Mouse (Mus musculus): Measurements from ENCODE around the gene Asb6.

Asb6 gene

GRCm38 (mm10) chr2:30834373-30835022 is 4.4 kb upstream of the Asb6 start, which contains the start of gene Prrx2:
TSS of gene Prrx2 (plus strand) at chr2:30834972.
- no peak for DNase-seq (ENCODE audit: low spot score)

GRCm38 (mm10) chr2:30833644-30834043 is 3.5 kb upstream of the Asb6 start:
- DNase-seq (ENCODE audit: low spot score) = no peak

- peak; percentile 71 for DNase-seq (ENCODE audit: low spot score)
Measured at GRCm38 (mm10) chr2:30829315-30829714, 818 bp downstream of the Asb6 start.

GRCm38 (mm10) chr2:30827749-30828475 is 2.2 kb downstream of the Asb6 start:
- DNase-seq (ENCODE audit: low spot score) = peak; percentile 94

GRCm38 (mm10) chr2:30826825-30827748 is 3.0 kb downstream of the Asb6 start:
- DNase-seq (ENCODE audit: low spot score) = peak; percentile 87

GRCm38 (mm10) chr2:30823385-30824153 is 6.6 kb downstream of the Asb6 start:
- DNase-seq (ENCODE audit: low spot score) = no peak

- DNase-seq (ENCODE audit: low spot score) = no peak
Measured at GRCm38 (mm10) chr2:30822460-30822859, 7.7 kb downstream of the Asb6 start.

- no peak for DNase-seq (ENCODE audit: low spot score)
Measured at GRCm38 (mm10) chr2:30821073-30821472, 9.1 kb downstream of the Asb6 start.

- no peak for DNase-seq (ENCODE audit: low spot score)
Measured at GRCm38 (mm10) chr2:30819873-30820272, 10.3 kb downstream of the Asb6 start.

- DNase-seq (ENCODE audit: low spot score) = no peak
Measured at GRCm38 (mm10) chr2:30816383-30816782, 13.8 kb downstream of the Asb6 start.

- peak; percentile 46 for DNase-seq (ENCODE audit: low spot score)
Measured at GRCm38 (mm10) chr2:30810573-30810972, 19.6 kb downstream of the Asb6 start.

GRCm38 (mm10) chr2:30809503-30809902 is 20.6 kb downstream of the Asb6 start:
- no peak for DNase-seq (ENCODE audit: low spot score)

GRCm38 (mm10) chr2:30808296-30808655 is 21.9 kb downstream of the Asb6 start:
- DNase-seq (ENCODE audit: low spot score) = peak; percentile 29

GRCm38 (mm10) chr2:30807648-30808295 is 22.4 kb downstream of the Asb6 start, which contains the start of gene Ntmt1:
TSS of gene Ntmt1 (plus strand) at chr2:30807826.
- peak; percentile 99 for DNase-seq (ENCODE audit: low spot score)

GRCm38 (mm10) chr2:30807147-30807647 is 22.9 kb downstream of the Asb6 start:
- DNase-seq (ENCODE audit: low spot score) = no peak

- DNase-seq (ENCODE audit: low spot score) = no peak
Measured at GRCm38 (mm10) chr2:30805983-30806382, 24.1 kb downstream of the Asb6 start.

GRCm38 (mm10) chr2:30803604-30804003 is 26.5 kb downstream of the Asb6 start, which contains the start of gene 1700001O22Rik:
TSS of gene 1700001O22Rik (minus strand) at chr2:30803661.
- no peak for DNase-seq (ENCODE audit: low spot score)

GRCm38 (mm10) chr2:30801067-30801852 is 28.9 kb downstream of the Asb6 start:
- DNase-seq (ENCODE audit: low spot score) = no peak

- DNase-seq (ENCODE audit: low spot score) = no peak
Measured at GRCm38 (mm10) chr2:30800671-30801066, 29.5 kb downstream of the Asb6 start.

- no peak for DNase-seq (ENCODE audit: low spot score)
Measured at GRCm38 (mm10) chr2:30799456-30799855, 30.7 kb downstream of the Asb6 start.
